Mouse (Mus musculus): Measurements from ENCODE around the gene Sox8. TPM values are rescaled to one million over a fixed set of nuclear protein-coding genes. Genes with fewer than 3 reads are reported as not detected.

Gene Sox8
- not detected in 2 replicates for polyA plus RNA-seq (2012)

GRCm38 (mm10) chr17:25570648-25571452, at the start of gene Sox8:
TSS of gene Sox8 (minus strand) at chr17:25570686.
- TF ChIP-seq GATA1 (IDR thresholded peaks at IDR 0.05; ENCODE audit: low read length) = no peak

DNA sequence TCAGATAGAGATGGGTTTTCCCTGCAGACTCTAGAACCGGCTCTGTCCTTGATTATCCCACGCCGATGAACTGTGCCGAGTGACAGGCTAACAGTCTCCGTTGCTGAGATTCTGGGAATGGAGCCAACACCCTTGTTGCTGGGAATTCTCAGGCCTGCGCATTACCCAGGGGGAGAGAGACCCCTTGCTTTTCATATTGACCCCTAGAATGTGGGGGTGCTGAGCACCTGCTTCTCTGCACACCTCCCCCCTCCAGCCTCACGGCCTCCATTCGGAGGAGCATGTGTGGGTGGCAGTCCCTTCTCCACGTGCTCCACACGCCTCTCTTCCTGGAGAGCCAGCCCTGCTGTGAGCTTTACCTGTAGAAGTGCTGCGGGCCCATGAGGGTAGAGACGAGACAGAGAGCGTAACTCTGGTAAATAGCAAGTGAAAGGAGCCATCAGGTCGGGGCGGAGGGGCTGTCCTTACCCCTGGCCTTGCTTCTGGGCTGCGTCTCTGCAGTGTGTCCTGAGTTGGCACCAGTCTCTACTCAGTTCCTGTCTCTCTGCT, 48.1 kb upstream of the Sox8 start:
- no peak for TF ChIP-seq GATA1 (IDR thresholded peaks at IDR 0.05; ENCODE audit: low read length)

- no peak for TF ChIP-seq GATA1 (IDR thresholded peaks at IDR 0.05; ENCODE audit: low read length)
Observed at GRCm38 (mm10) chr17:25614723-25615510, 44.4 kb upstream of the Sox8 start.

DNA sequence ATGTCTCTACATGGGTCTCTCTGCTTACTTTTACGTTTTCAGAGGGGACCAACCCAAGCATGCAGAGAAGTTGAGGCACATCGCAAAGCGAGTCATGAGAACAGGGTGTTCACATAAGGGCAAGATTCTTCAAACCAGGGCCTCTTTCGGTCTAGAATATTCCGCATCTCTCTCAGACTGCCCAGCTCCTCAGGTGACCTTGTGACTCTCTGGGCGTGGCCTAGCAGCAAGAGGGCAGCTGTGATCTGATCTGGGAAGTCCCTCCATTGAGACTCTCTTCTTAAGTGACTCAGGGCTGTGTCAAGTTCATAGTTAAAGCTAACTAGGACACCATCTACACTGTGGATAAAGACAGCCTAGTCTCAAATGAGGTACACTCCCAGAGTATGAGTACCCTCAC, 42.8 kb upstream of the Sox8 start:
- TF ChIP-seq GATA1 (IDR thresholded peaks at IDR 0.05; ENCODE audit: low read length) = no peak

GRCm38 (mm10) chr17:25612537-25612936, 42.1 kb upstream of the Sox8 start:
- no peak for TF ChIP-seq GATA1 (IDR thresholded peaks at IDR 0.05; ENCODE audit: low read length)

GRCm38 (mm10) chr17:25610151-25610550, 39.7 kb upstream of the Sox8 start:
- TF ChIP-seq GATA1 (IDR thresholded peaks at IDR 0.05; ENCODE audit: low read length) = no peak

DNA sequence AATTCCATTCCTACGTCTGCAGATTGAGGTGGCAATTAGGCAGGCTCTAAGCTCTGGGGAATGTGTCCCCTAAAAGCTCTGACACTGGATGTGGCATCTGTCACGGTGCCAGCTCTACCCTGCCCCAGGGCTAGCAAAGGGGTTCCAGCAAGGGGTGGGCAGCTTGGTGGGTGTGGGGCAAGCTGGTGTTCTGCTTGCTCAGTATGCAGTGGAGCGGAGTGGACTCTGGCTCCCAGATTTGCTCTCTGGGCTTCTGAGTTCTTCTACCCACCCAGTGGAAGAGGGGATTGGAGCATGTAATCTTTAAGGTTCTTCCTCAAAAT, 39.0 kb upstream of the Sox8 start:
- no peak for TF ChIP-seq GATA1 (IDR thresholded peaks at IDR 0.05; ENCODE audit: low read length)

DNA sequence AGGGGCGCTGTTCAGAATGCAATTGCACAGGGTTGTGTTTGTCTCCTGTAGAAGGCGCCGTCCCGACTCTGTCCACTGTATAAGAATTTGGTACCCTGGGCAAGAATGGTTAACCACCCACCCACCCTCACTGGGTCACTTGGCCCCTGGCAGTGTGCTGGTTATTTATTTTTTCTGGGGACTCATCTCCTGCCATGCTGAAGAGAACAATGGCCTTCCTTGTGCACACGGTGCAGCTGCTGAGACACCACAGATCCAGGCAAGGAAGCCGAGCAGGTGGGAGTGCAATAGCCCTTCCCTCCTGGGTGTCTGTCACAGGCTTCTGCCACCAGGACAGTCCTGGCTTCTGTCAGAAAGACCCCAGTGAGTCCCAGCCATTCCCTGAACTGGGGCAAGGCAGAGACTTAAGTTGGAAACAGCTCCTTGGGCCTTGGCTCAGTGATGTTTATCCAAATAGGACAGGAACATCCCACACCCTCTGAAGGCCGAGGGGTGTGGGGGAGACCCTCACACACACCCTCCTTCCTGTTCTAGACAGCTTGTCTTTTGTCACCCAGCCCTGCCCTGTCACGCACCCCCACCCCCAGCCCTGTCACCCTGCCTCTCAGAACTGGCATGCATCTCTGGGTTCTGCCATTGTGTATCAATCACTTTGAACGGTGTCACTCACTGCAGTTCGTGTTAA, 38.5 kb upstream of the Sox8 start:
- no peak for TF ChIP-seq GATA1 (IDR thresholded peaks at IDR 0.05; ENCODE audit: low read length)

DNA sequence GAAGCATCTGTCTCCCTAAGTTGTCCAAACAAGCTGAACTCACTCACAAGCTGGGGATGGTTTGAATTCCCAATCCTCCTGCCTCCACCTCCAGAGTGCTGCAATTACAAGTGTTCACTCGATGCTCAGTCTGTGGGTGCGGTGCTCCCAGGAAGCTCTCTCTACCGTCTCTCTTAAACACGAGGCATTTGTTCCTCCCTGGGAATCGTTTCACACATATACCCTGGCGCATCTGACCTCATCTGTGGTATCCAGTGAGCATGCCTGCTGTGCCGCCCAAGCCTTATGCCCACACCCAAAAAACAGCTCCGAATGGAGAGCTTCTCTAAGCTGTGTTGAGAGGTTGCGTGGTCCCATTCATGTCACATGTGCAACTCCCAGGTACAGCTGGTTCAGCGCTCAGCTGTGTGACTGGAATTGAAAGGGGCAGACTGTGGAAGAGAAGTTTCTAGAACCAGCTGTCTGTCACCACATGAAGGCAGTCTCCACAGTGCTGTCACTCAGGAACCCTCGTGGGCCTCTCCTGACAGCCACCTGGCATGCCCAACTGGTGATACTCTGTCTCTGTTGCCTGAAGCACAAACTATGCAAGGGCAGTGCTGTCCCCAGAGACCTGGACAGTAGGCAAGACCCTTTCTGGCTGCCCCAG, 37.8 kb upstream of the Sox8 start:
- no peak for TF ChIP-seq GATA1 (IDR thresholded peaks at IDR 0.05; ENCODE audit: low read length)

DNA sequence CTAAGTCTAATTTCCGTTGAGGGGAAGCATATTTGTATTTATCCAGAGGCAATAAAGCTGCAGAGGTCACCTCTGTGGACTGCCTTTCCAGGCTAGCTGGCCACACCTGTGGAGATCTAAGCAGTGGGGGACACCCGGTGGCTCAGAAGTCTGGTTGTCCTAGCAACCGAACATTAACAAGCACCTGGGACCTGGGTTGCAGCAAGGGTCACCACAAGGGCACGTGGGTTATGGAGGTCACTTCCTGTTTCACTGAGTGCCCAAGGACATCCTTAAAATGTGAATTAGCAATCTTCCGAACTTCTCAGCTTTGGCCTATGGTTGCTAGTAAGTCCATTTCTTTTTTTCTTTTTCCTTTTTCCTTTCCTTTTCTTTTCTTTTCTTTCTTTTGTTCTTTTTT, 33.7 kb upstream of the Sox8 start:
- TF ChIP-seq GATA1 (IDR thresholded peaks at IDR 0.05; ENCODE audit: low read length) = no peak

DNA sequence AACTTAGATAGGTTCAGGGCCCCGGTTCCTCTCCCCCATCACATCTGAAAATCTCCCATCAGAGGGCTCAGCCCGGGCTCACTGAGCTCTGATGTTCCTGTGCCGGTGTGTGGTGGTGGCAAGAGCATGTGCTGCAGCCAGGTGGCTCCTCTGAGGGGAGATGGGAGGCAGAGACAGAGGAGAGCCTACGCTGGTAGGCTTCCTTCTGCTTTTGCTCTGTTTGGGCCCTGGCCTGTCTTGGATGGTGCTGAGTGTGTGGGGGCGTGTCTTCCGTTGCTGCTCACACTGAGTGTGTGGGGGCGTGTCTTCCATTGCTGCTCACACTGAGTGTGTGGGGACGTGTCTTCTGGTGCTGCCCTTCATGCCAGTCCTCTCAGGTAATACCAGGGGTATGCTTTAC, 31.9 kb upstream of the Sox8 start:
- no peak for TF ChIP-seq GATA1 (IDR thresholded peaks at IDR 0.05; ENCODE audit: low read length)

DNA sequence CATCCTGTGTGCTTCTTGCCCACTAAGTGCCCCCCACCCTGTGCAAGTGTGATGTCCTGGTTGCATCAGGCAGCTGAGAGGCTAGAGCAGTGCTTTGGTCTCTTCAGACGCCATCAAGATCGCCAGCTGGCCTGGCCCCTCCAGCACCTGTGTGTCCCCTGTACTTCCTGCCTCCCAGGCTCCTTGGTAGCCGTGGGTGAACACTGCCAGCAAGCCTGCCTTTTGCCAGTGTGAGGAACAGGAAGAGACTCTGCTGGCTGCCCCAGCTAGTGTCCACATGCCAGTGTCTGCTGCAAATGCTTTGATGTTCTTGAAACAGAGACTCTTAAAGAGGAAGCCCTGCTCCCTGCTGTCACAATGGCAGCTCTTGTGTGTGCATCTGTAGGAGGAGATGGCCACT, 27.1 kb upstream of the Sox8 start:
- TF ChIP-seq GATA1 (IDR thresholded peaks at IDR 0.05; ENCODE audit: low read length) = no peak

DNA sequence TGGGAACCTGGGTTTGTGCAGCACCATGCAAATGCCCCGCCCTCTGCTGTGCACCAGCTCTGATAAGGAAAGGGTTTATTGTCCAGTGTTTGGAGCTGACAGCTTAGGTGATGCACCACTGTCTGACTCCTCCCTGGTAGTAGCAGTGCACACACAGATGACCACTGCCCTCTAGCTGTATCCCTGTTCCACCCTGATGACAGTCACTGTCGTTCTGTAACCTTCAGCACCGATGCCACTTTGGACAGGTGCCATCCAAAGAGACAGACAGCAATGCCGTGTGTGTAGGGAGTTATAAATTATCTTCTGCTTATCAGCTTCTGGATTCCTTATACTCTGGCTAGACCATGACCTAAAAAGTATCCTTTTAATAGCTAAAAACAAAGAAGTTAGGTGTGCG, 25.0 kb upstream of the Sox8 start:
- TF ChIP-seq GATA1 (IDR thresholded peaks at IDR 0.05; ENCODE audit: low read length) = no peak

DNA sequence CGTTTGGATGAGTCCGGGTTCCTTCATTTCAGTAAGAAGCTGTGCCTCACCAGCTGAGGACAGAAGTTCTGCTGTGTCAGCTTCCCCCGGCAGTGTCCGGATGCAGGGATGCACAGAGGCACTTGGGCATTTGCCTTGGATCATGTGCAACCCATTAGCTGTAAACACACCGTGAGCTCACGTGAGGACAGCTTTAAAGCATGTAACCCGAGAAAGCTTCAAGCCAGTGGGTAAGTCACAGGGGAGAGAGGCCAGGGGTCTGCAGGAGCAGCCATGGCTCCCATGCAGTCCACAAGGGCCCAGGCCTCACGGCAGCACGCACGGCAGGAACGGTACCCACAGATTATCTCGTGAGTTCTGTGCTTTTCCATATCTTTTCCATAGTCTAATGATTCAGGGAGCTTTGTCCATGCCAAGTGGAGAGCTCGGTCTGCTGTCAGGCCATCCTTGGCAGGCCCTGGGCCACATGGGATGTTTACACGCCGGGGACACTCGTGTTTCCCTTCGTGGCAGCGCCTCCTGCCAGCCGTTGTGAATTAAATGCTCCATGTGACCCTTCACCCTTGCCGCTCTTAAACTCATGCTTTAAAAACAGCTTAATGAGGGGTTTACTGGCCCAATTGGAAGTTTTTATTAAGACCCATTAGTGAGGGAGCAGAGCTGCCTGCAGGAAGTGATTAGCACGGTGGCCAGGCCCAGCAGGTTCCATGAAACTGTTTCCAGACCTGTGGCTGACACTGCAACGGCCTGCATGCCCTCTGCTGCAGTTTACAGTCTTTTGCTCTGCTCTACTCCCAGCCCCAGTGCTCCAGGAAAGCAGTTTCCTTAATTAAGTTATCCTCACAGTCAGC, 23.1 kb upstream of the Sox8 start:
- TF ChIP-seq GATA1 (IDR thresholded peaks at IDR 0.05; ENCODE audit: low read length) = no peak

DNA sequence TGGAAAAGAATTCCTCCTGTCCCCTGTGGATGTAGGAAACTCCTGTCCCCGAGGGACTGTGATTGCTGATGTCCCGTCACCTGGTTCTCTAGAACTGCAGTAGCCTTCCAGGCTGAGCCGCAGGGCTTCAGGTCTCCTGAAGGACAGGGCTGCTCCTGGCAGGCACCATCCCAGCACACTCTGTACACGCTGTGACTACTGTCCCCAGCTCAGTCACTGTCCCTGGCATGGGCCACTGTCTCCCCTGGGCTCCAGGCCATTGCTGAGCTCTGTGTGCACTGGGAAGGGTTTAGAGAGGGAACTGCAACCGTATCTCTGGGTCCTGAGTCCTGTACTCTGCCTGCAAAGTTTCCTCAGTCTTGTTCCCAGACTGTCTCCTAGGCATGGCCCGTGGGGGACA, 21.9 kb upstream of the Sox8 start:
- no peak for TF ChIP-seq GATA1 (IDR thresholded peaks at IDR 0.05; ENCODE audit: low read length)

All from G1E-ER4 (cell line).